Mouse (Mus musculus) hindbrain, embryonic 15.5 days (tissue): ENCODE data around the gene Chml. TPM values are rescaled to one million over a fixed set of nuclear protein-coding genes. Genes with fewer than 3 reads are reported as not detected.

Source experiments
- ATAC-seq: fragments of 200-750 bp; cut with Nextera tagmentation; 2 replicates; pipeline ENCODE4 v1.8.0; 2017; ENCODE audit warnings: low read depth, moderate number of reproducible peaks, moderate TSS enrichment; ENCODE audit not compliant: low FRiP score
- H3K27ac ChIP-seq: fragments of 300-500 bp; sonication (generic); replicated peaks from 2 replicates; pipeline ENCODE4 v1.5.1; 2015; ENCODE audit warnings: mild to moderate bottlenecking, inconsistent platforms
- H3K27me3 ChIP-seq: fragments of 300-500 bp; sonication (generic); 2 replicates; pipeline ENCODE4 v1.6.1; 2015; ENCODE audit warnings: control low read depth, inconsistent platforms
- H3K36me3 ChIP-seq: fragments of 300-500 bp; sonication (generic); 2 replicates; pipeline ENCODE4 v1.6.1; 2015; ENCODE audit warnings: control low read depth, inconsistent platforms
- H3K4me1 ChIP-seq: fragments of 300-500 bp; sonication (generic); replicated peaks from 2 replicates; pipeline ENCODE4 v1.6.1; 2015; ENCODE audit warnings: control low read depth, inconsistent platforms
- H3K4me2 ChIP-seq: fragments of 300-500 bp; sonication (generic); 2 replicates; pipeline ENCODE4 v1.6.1; 2015; ENCODE audit warnings: moderate library complexity, mild to moderate bottlenecking, inconsistent platforms
- H3K4me3 ChIP-seq: fragments of 300-500 bp; sonication (generic); 2 replicates; pipeline ENCODE4 v1.5.1; 2015; ENCODE audit warnings: mild to moderate bottlenecking, inconsistent platforms
- H3K9ac ChIP-seq: fragments of 300-500 bp; sonication (generic); 2 replicates; pipeline ENCODE4 v1.6.1; 2015; ENCODE audit warnings: inconsistent platforms
- H3K9me3 ChIP-seq: fragments of 300-500 bp; sonication (generic); 2 replicates; pipeline ENCODE4 v1.6.1; 2016; ENCODE audit warnings: control low read depth, inconsistent platforms
- WGBS: fragments of 180-500 bp; shearing (Covaris S2); methylation state at CpG from one replicate; pipeline ENCODE4 v1.1.7; 2015; 5-methylcytosine and 5-hydroxymethylcytosine counted together
- polyA plus RNA-seq: library from polyadenylated mRNA; unstranded; fragments of >200 nt; fragmentation: Nextera tagmentation; extraction: Ambion mirVana; gene quantifications from 2 replicates; pipeline ENCODE4 v1.2.1, GENCODE M21; 2015

The Chml gene
- polyA plus RNA-seq, 1 experiment from 2014 or later, result 3.3 TPM

- peak overlapping the region; percentile 74 for H3K9ac ChIP-seq
- 1% methylated on average over 21 of the region's 22 CpGs for WGBS
- peak overlapping the region; percentile 90 for H3K4me2 ChIP-seq
- H3K27me3 ChIP-seq, result no peaks in the 10 kb centered on the region
- H3K4me1 ChIP-seq, result peaks cover 31% of the 10 kb centered on the region
- peaks cover 13% of the 10 kb centered on the region for H3K36me3 ChIP-seq
- H3K4me3 ChIP-seq, result peak overlapping the region; percentile 88
- no peak for ATAC-seq
- H3K27ac ChIP-seq, result peak overlapping the region; percentile 90
- H3K9me3 ChIP-seq, result no peaks in the 10 kb centered on the region
Measured at GRCm38 (mm10) chr1:175691686-175692245, 935 bp downstream of the Chml start.

GRCm38 (mm10) chr1:175680995-175681394 is 11.7 kb downstream of the Chml start:
- Histone ChIP-seq H3K4me1 (no peaks in the 10 kb centered on the region), H3K9me3 (no peaks in the 10 kb centered on the region), H3K9ac (no peak overlapping the region), H3K36me3 (peaks cover 6% of the 10 kb centered on the region), H3K4me2 (no peak overlapping the region), H3K27me3 (no peaks in the 10 kb centered on the region), H3K4me3 (no peak overlapping the region), H3K27ac (no peak overlapping the region)
- whole genome bisulfite sequencing, result 90% methylated on average over 6 of the region's 6 CpGs
- ATAC-seq, result no peak

GRCm38 (mm10) chr1:175677459-175677858 is 15.2 kb downstream of the Chml start:
- Histone ChIP-seq H3K4me3 (no peak overlapping the region), H3K27ac (no peak overlapping the region), H3K9ac (no peak overlapping the region), H3K36me3 (no peaks in the 10 kb centered on the region), H3K4me1 (no peaks in the 10 kb centered on the region), H3K4me2 (no peak overlapping the region), H3K9me3 (no peaks in the 10 kb centered on the region), H3K27me3 (no peaks in the 10 kb centered on the region)
- no peak for ATAC-seq
- 89% methylated on average over 6 of the region's 6 CpGs for WGBS

GRCm38 (mm10) chr1:175675116-175675515 is 17.6 kb downstream of the Chml start:
- no peak overlapping the region for H3K4me2 ChIP-seq
- H3K9me3 ChIP-seq, result no peaks in the 10 kb centered on the region
- ATAC-seq, result no peak
- H3K27me3 ChIP-seq, result no peaks in the 10 kb centered on the region
- no peak overlapping the region for H3K27ac ChIP-seq
- H3K9ac ChIP-seq, result no peak overlapping the region
- no peak overlapping the region for H3K4me3 ChIP-seq
- WGBS, result 92% methylated on average over 6 of the region's 6 CpGs
- no peaks in the 10 kb centered on the region for H3K36me3 ChIP-seq
- no peaks in the 10 kb centered on the region for H3K4me1 ChIP-seq

GRCm38 (mm10) chr1:175673563-175674325 is 19.0 kb downstream of the Chml start:
- no peak for ATAC-seq
- 83% methylated on average over 7 of the region's 7 CpGs for WGBS
- H3K27me3 ChIP-seq, result no peaks in the 10 kb centered on the region
- no peaks in the 10 kb centered on the region for H3K9me3 ChIP-seq
- H3K4me3 ChIP-seq, result no peak overlapping the region
- no peaks in the 10 kb centered on the region for H3K4me1 ChIP-seq
- H3K9ac ChIP-seq, result no peak overlapping the region
- no peaks in the 10 kb centered on the region for H3K36me3 ChIP-seq
- no peak overlapping the region for H3K4me2 ChIP-seq
- H3K27ac ChIP-seq, result no peak overlapping the region

- Histone ChIP-seq H3K27ac (no peak overlapping the region), H3K9me3 (no peaks in the 10 kb centered on the region), H3K4me3 (no peak overlapping the region), H3K9ac (no peak overlapping the region), H3K4me1 (no peaks in the 10 kb centered on the region), H3K36me3 (no peaks in the 10 kb centered on the region), H3K27me3 (no peaks in the 10 kb centered on the region), H3K4me2 (no peak overlapping the region)
- ATAC-seq, result no peak
- 46% methylated on average over 1 of the region's 1 CpGs for WGBS
Measured at GRCm38 (mm10) chr1:175671626-175672025, 21.1 kb downstream of the Chml start.

GRCm38 (mm10) chr1:175670042-175670441 is 22.7 kb downstream of the Chml start:
- 64% methylated on average over 7 of the region's 7 CpGs for WGBS
- H3K9me3 ChIP-seq, result no peaks in the 10 kb centered on the region
- no peaks in the 10 kb centered on the region for H3K36me3 ChIP-seq
- H3K27me3 ChIP-seq, result no peaks in the 10 kb centered on the region
- no peak overlapping the region for H3K9ac ChIP-seq
- no peak overlapping the region for H3K4me2 ChIP-seq
- no peaks in the 10 kb centered on the region for H3K4me1 ChIP-seq
- ATAC-seq, result no peak
- H3K27ac ChIP-seq, result no peak overlapping the region
- no peak overlapping the region for H3K4me3 ChIP-seq

GRCm38 (mm10) chr1:175669456-175669855 is 23.2 kb downstream of the Chml start:
- WGBS, result 96% methylated on average over 3 of the region's 3 CpGs
- H3K4me2 ChIP-seq, result no peak overlapping the region
- no peaks in the 10 kb centered on the region for H3K4me1 ChIP-seq
- H3K9ac ChIP-seq, result no peak overlapping the region
- no peaks in the 10 kb centered on the region for H3K36me3 ChIP-seq
- no peaks in the 10 kb centered on the region for H3K9me3 ChIP-seq
- no peaks in the 10 kb centered on the region for H3K27me3 ChIP-seq
- no peak overlapping the region for H3K4me3 ChIP-seq
- H3K27ac ChIP-seq, result no peak overlapping the region
- ATAC-seq, result no peak

GRCm38 (mm10) chr1:175668666-175669405 is 23.9 kb downstream of the Chml start:
- 79% methylated on average over 5 of the region's 5 CpGs for WGBS
- no peak overlapping the region for H3K4me3 ChIP-seq
- H3K36me3 ChIP-seq, result no peaks in the 10 kb centered on the region
- no peak overlapping the region for H3K4me2 ChIP-seq
- H3K9me3 ChIP-seq, result no peaks in the 10 kb centered on the region
- peak; percentile 59; the same call in 1 of the 2 replicates for ATAC-seq
- no peaks in the 10 kb centered on the region for H3K4me1 ChIP-seq
- H3K27ac ChIP-seq, result no peak overlapping the region
- no peaks in the 10 kb centered on the region for H3K27me3 ChIP-seq
- H3K9ac ChIP-seq, result no peak overlapping the region

GRCm38 (mm10) chr1:175659900-175660299 is 32.8 kb downstream of the Chml start:
- H3K27me3 ChIP-seq, result no peaks in the 10 kb centered on the region
- 97% methylated on average over 4 of the region's 4 CpGs for WGBS
- H3K4me3 ChIP-seq, result no peak overlapping the region
- no peaks in the 10 kb centered on the region for H3K4me1 ChIP-seq
- H3K27ac ChIP-seq, result no peak overlapping the region
- no peaks in the 10 kb centered on the region for H3K9me3 ChIP-seq
- H3K9ac ChIP-seq, result no peak overlapping the region
- H3K36me3 ChIP-seq, result no peaks in the 10 kb centered on the region
- ATAC-seq, result no peak
- H3K4me2 ChIP-seq, result no peak overlapping the region

- Histone ChIP-seq H3K4me1 (no peaks in the 10 kb centered on the region), H3K27ac (no peak overlapping the region), H3K9me3 (no peaks in the 10 kb centered on the region), H3K4me2 (no peak overlapping the region), H3K36me3 (no peaks in the 10 kb centered on the region), H3K9ac (no peak overlapping the region), H3K4me3 (no peak overlapping the region), H3K27me3 (no peaks in the 10 kb centered on the region)
- 96% methylated on average over 4 of the region's 4 CpGs for WGBS
- no peak for ATAC-seq
Measured at GRCm38 (mm10) chr1:175648615-175649014, 44.1 kb downstream of the Chml start.

- no peaks in the 10 kb centered on the region for H3K27me3 ChIP-seq
- no peaks in the 10 kb centered on the region for H3K9me3 ChIP-seq
- no peak overlapping the region for H3K27ac ChIP-seq
- no peak overlapping the region for H3K4me2 ChIP-seq
- ATAC-seq, result no peak
- no peak overlapping the region for H3K9ac ChIP-seq
- no peaks in the 10 kb centered on the region for H3K4me1 ChIP-seq
- H3K4me3 ChIP-seq, result no peak overlapping the region
- no peaks in the 10 kb centered on the region for H3K36me3 ChIP-seq
- 82% methylated on average over 9 of the region's 9 CpGs for WGBS
Measured at GRCm38 (mm10) chr1:175646952-175647351, 45.7 kb downstream of the Chml start.
